Mouse (Mus musculus) ES-Bruce4 (cell line): ENCODE measurements around the gene 4930453N24Rik.

ENCODE experiments used
- CTCF ChIP-seq: IDR thresholded peaks from one replicate; pipeline ENCODE4 v1.8.1; 2011; ENCODE audit warnings: low read depth, low read length
- EP300 ChIP-seq: IDR thresholded peaks from 2 replicates; pipeline ENCODE4 v1.6.1; 2011; ENCODE audit warnings: low read depth, low read length; ENCODE audit not compliant: insufficient read depth

- TF ChIP-seq EP300 (no peak), CTCF (no peak)
Observed at GRCm38 (mm10) chr16:64770521-64771430, at the start of gene 4930453N24Rik.
